Mouse (Mus musculus) limb, embryonic 14.5 days (tissue): Measurements from ENCODE around the gene Eif3f. TPM values are rescaled to one million over a fixed set of nuclear protein-coding genes. Genes with fewer than 3 reads are reported as not detected.

ENCODE experiments used
- ATAC-seq: fragments of 200-750 bp; cut with Nextera tagmentation; 2 replicates; pipeline ENCODE4 v1.8.0; 2017; ENCODE audit warnings: low read depth, moderate number of reproducible peaks, moderate TSS enrichment; ENCODE audit not compliant: low FRiP score
- DNase-seq: peaks from one replicate; pipeline ENCODE4 v3.0.0-alpha.2; 2015; ENCODE audit warnings: low spot score
- H3K27ac ChIP-seq: fragments of 300-500 bp; sonication (generic); replicated peaks from 2 replicates; pipeline ENCODE4 v1.5.1; 2014; ENCODE audit warnings: low read depth, mild to moderate bottlenecking, low read length, moderate library complexity, mixed read lengths
- H3K27me3 ChIP-seq: fragments of 300-500 bp; sonication (generic); 2 replicates; pipeline ENCODE4 v1.6.1; 2014; ENCODE audit warnings: low read length, mixed read lengths; ENCODE audit not compliant: control insufficient read depth, insufficient read depth
- H3K36me3 ChIP-seq: fragments of 300-500 bp; sonication (generic); 2 replicates; pipeline ENCODE4 v1.6.1; 2014; ENCODE audit warnings: mild to moderate bottlenecking, low read length, moderate library complexity, mixed read lengths; ENCODE audit not compliant: control insufficient read depth, insufficient read depth
- H3K4me1 ChIP-seq: fragments of 300-500 bp; sonication (generic); 2 replicates; pipeline ENCODE4 v1.6.1; 2014; ENCODE audit warnings: antibody characterized with exemption, low read length, mixed read lengths; ENCODE audit not compliant: control insufficient read depth, insufficient read depth
- H3K4me2 ChIP-seq: fragments of 300-500 bp; sonication (generic); replicated peaks from 2 replicates; pipeline ENCODE4 v1.6.1; 2014; ENCODE audit warnings: low read depth, mild to moderate bottlenecking, low read length, moderate library complexity; ENCODE audit not compliant: severe bottlenecking
- H3K4me3 ChIP-seq: fragments of 300-500 bp; sonication (generic); replicated peaks from 2 replicates; pipeline ENCODE4 v1.5.1; 2014; ENCODE audit warnings: low read length
- H3K9ac ChIP-seq: fragments of 300-500 bp; sonication (generic); 2 replicates; pipeline ENCODE4 v1.6.1; 2014; ENCODE audit warnings: mild to moderate bottlenecking, low read depth, low read length, moderate library complexity; ENCODE audit not compliant: severe bottlenecking
- H3K9me3 ChIP-seq: fragments of 300-500 bp; sonication (generic); 2 replicates; pipeline ENCODE4 v1.6.1; 2016; ENCODE audit warnings: low read length; ENCODE audit not compliant: control insufficient read depth
- POLR2A ChIP-seq: fragments of 200-500 bp; IDR thresholded peaks from 2 replicates; pipeline ENCODE4 v1.8.0; 2012; ENCODE audit warnings: inconsistent platforms, mild to moderate bottlenecking, moderate library complexity, borderline replicate concordance; ENCODE audit not compliant: insufficient read depth, insufficient read length; ENCODE audit errors: extremely low read depth
- WGBS: fragments of 180-500 bp; shearing (Covaris S2); extraction: QIAGEN DNeasy Blood & Tissue Kit; methylation state at CpG from one replicate; pipeline ENCODE4 v1.1.7; 2014; 5-methylcytosine and 5-hydroxymethylcytosine counted together
- polyA plus RNA-seq, 2 experiments: library from polyadenylated mRNA; depleted of rRNA in 1 of 2; stranded (reverse) in 1 of 2; unstranded in 1 of 2; fragments of >200 nt; fragmentation: Nextera tagmentation in 1 of 2; extraction: Ambion mirVana in 1 of 2; gene quantifications; 2 replicates each; pipeline versions ENCODE4 v1.2.1 to v1.2.3; 2012 to 2014

Eif3f gene
- polyA plus RNA-seq (2012; rRNA removed) (122 and 141 TPM in 2 replicates), polyA plus RNA-seq (2014; fragmentation: Nextera tagmentation; extraction: Ambion mirVana) (120 and 123 TPM in 2 replicates)

- H3K4me3 ChIP-seq = peak within 1 kb of the TSS; percentile 91
- WGBS = 1% methylated on average over 49 of the region's 50 CpGs
- DNase-seq = peak; percentile 98
- no peaks in the 10 kb centered on the region for H3K27me3 ChIP-seq
- H3K27ac ChIP-seq = peak within 1 kb of the TSS; percentile 72
- peaks cover 11% of the 10 kb centered on the region for H3K4me1 ChIP-seq
- TF ChIP-seq POLR2A = peak; percentile 74; the same call in 1 of the 2 replicates
- peak within 1 kb of the TSS; percentile 81 for H3K4me2 ChIP-seq
- H3K36me3 ChIP-seq = peaks cover 19% of the 10 kb centered on the region
- H3K9ac ChIP-seq = peak within 1 kb of the TSS; percentile 93
- peak; percentile 100 for ATAC-seq
- H3K9me3 ChIP-seq = no peaks in the 10 kb centered on the region
Measured at GRCm38 (mm10) chr7:108933794-108934731, at the start of gene Eif3f. Eif3f (plus strand) TSS chr7:108934417.

- DNase-seq (no peak), ATAC-seq (no peak)
- Histone ChIP-seq H3K27me3 (no peaks in the 10 kb centered on the region), H3K9ac (no peak within 1 kb of the TSS), H3K4me2 (no peak within 1 kb of the TSS), H3K27ac (no peak within 1 kb of the TSS), H3K4me1 (no peaks in the 10 kb centered on the region), H3K36me3 (no peaks in the 10 kb centered on the region), H3K4me3 (no peak within 1 kb of the TSS), H3K9me3 (no peaks in the 10 kb centered on the region)
- TF ChIP-seq POLR2A = no peak
- 81% methylated on average over 4 of the region's 4 CpGs for WGBS
Measured at GRCm38 (mm10) chr7:108884906-108885305, 49.3 kb upstream of the Eif3f start, which contains the start of gene Olfr518. Olfr518 (minus strand) TSS chr7:108885006.

GRCm38 (mm10) chr7:108894320-108894719 is 39.9 kb upstream of the Eif3f start, which contains the start of gene Olfr519:
Olfr519 (minus strand) TSS chr7:108894420.
- Histone ChIP-seq H3K9me3 (no peaks in the 10 kb centered on the region), H3K4me2 (no peak within 1 kb of the TSS), H3K27me3 (no peaks in the 10 kb centered on the region), H3K27ac (no peak within 1 kb of the TSS), H3K36me3 (no peaks in the 10 kb centered on the region), H3K4me1 (no peaks in the 10 kb centered on the region), H3K9ac (no peak within 1 kb of the TSS), H3K4me3 (no peak within 1 kb of the TSS)
- 90% methylated on average over 5 of the region's 5 CpGs for WGBS
- no peak for ATAC-seq
- DNase-seq = no peak
- no peak for TF ChIP-seq POLR2A

DNA sequence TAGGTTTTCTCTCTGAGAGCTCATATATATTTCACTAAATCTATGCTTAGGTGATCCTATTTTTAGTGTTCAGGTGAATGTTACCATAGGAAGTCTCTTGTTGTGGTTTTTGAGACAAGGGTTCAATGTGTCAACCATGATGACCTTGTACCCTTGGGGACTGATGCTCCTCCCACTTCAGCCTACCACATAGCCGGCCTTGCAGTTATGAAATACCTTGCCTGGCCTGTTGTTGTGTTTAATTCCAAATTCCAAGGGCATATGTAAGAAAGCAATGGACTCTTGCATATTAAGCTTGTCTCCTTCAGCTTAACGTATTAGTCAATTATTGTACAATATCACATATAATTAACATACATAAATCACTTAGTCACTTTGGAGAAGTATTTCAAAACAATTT is 30.2 kb upstream of the Eif3f start:
- Histone ChIP-seq H3K27ac (no peak overlapping the region), H3K4me3 (no peak overlapping the region), H3K27me3 (no peaks in the 10 kb centered on the region), H3K4me1 (no peaks in the 10 kb centered on the region), H3K9me3 (no peaks in the 10 kb centered on the region), H3K4me2 (no peak overlapping the region), H3K9ac (no peak overlapping the region), H3K36me3 (no peaks in the 10 kb centered on the region)
- TF ChIP-seq POLR2A = no peak
- ATAC-seq (no peak), DNase-seq (no peak)
- WGBS = 78% methylated on average over 2 of the region's 2 CpGs

- no peak for DNase-seq
- Histone ChIP-seq H3K27ac (no peak overlapping the region), H3K4me3 (no peak overlapping the region), H3K9me3 (no peaks in the 10 kb centered on the region), H3K36me3 (no peaks in the 10 kb centered on the region), H3K4me2 (no peak overlapping the region), H3K4me1 (no peaks in the 10 kb centered on the region), H3K27me3 (no peaks in the 10 kb centered on the region), H3K9ac (no peak overlapping the region)
- WGBS = 69% methylated on average over 3 of the region's 4 CpGs
- no peak for ATAC-seq
- TF ChIP-seq POLR2A = no peak
Measured at GRCm38 (mm10) chr7:108927043-108927442, 7.2 kb upstream of the Eif3f start.
